Mouse (Mus musculus) kidney, adult 2 months (tissue): ENCODE measurements around the gene Gm21394. TPM values are rescaled to one million over a fixed set of nuclear protein-coding genes. Genes with fewer than 3 reads are reported as not detected.
"Not testable (repeated sequence)": the region's sequence is repeated elsewhere in the genome, so short reads cannot be mapped to it uniquely, and the experiment has no call there.

Experiments used
- DNase-seq: peaks from one replicate; pipeline ENCODE4 v3.0.0; 2021
- H3K27ac ChIP-seq: fragments of 200-500 bp; 2 replicates; pipeline ENCODE4 v1.5.1; 2012; ENCODE audit warnings: low read depth, low read length, control low read depth, inconsistent platforms; ENCODE audit not compliant: insufficient read depth
- H3K27me3 ChIP-seq: fragments of 200-500 bp; replicated peaks from 2 replicates; pipeline ENCODE4 v1.6.1; 2012; ENCODE audit warnings: mild to moderate bottlenecking, moderate library complexity, low read length, inconsistent platforms; ENCODE audit not compliant: control insufficient read depth, insufficient read depth
- H3K36me3 ChIP-seq: fragments of 200-500 bp; 2 replicates; pipeline ENCODE4 v1.6.1; 2012; ENCODE audit warnings: mild to moderate bottlenecking, moderate library complexity, low read length, inconsistent platforms; ENCODE audit not compliant: control insufficient read depth, insufficient read depth
- H3K4me1 ChIP-seq: fragments of 200-500 bp; 2 replicates; pipeline ENCODE4 v1.6.1; 2011; ENCODE audit warnings: low read length; ENCODE audit not compliant: control insufficient read depth, insufficient read depth
- H3K4me3 ChIP-seq: fragments of 200-500 bp; 2 replicates; pipeline ENCODE4 v1.5.1; 2011; ENCODE audit warnings: mild to moderate bottlenecking, low read depth, low read length, control low read depth; ENCODE audit not compliant: insufficient read depth
- WGBS: fragments of 180-500 bp; shearing (Covaris S2); methylation state at CpG from one replicate; pipeline ENCODE4 v1.1.7; 2018; 5-methylcytosine and 5-hydroxymethylcytosine counted together
- polyA plus RNA-seq: library from polyadenylated mRNA; depleted of rRNA; stranded (reverse); fragments of >200 nt; gene quantifications from 2 replicates; pipeline ENCODE4 v1.2.3, GENCODE M21; 2012; rRNA removed

Gene Gm21394
- polyA plus RNA-seq = not detected in 2 replicates

DNA sequence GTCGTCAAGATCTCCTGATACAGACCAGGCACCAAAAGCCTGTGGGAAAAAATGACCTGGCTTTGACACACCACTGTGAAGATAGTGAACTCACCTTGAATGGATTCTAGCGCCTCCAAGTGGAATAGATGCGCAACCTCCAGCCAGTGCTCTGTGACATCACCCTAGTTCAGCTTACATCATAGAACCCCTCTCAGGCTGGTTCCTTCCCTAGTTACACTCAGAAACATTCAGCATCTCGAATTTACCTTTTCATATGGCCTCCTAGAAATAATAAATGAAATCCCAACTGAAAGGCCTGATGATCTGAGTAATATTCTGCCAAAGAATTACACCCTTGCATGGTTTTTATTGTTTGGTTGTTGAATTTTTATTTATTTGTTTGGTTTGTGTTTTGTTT lies at the start of gene Gm21394:
Gene Gm21394, minus strand, starts transcription at position 101 of the 400 bp plus-strand sequence.
- H3K36me3 ChIP-seq, H3K4me1 ChIP-seq, H3K4me3 ChIP-seq, DNase-seq, H3K27ac ChIP-seq, H3K27me3 ChIP-seq: not testable (repeated sequence)
- WGBS = no CpG with 5 or more reads among the region's 4 CpGs

Other genes with a start within 250 kb of the Gm21394 start
- not detected in 2 replicates for gene Gm21409, start 181.8 kb upstream of the Gm21394 start, polyA plus RNA-seq